Mouse (Mus musculus): Measurements from ENCODE around the gene Snx18.

Gene Snx18

DNA sequence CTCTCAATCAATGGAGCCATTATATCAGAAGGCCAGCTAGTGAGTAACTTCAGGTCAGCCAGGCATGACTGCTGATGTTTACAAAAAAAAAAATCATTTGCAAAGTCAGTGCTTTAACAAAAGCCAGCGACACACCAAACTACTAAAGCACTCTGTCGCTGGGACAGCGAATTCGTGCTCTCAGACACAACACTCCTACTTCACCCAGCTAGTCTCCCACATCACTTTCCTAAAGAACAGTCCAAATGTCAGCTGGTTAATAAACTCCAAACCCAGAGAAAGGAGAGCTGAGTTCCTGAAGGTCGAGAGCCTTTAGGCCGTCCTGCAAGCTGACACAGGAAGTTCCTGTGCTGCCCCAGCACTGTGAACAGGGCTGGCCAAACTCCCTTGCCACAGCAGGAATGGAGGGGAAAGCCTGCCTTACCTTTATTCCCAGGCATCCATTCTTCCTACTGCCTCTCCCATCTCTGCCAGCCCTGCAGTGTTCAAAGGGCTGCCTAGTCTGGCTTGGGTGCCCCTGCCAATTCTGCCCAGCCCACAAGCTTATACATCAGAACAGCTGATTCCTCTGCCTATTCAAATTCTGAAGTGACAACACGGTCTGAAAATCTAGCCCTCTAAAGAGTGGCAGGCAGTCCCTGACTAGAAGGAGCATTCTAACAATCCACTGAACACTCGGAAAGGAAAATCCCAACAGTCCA lies 2.2 kb downstream of the Snx18 start:
- no peak for DNase-seq (ENCODE audit: low spot score)

DNA sequence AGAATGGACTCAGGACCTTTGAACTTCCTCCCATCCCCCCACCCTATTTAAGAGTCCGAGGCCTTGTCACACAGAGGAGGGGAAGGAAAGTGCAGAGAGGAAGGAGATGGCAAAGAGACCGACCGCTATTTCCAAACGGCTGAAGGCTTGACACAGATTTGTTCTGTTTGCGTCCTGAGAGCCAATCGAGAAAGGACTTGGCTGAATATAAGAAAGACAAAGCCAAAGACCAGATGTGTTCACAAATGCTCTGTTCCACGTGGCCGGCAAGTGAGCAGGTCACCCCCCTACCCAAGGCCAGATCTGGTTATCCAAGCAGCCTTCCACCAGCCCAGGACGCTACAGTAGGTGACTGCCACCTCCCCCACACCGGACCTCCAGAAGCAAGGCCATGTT lies 2.8 kb downstream of the Snx18 start:
- DNase-seq (ENCODE audit: low spot score), result no peak

DNA sequence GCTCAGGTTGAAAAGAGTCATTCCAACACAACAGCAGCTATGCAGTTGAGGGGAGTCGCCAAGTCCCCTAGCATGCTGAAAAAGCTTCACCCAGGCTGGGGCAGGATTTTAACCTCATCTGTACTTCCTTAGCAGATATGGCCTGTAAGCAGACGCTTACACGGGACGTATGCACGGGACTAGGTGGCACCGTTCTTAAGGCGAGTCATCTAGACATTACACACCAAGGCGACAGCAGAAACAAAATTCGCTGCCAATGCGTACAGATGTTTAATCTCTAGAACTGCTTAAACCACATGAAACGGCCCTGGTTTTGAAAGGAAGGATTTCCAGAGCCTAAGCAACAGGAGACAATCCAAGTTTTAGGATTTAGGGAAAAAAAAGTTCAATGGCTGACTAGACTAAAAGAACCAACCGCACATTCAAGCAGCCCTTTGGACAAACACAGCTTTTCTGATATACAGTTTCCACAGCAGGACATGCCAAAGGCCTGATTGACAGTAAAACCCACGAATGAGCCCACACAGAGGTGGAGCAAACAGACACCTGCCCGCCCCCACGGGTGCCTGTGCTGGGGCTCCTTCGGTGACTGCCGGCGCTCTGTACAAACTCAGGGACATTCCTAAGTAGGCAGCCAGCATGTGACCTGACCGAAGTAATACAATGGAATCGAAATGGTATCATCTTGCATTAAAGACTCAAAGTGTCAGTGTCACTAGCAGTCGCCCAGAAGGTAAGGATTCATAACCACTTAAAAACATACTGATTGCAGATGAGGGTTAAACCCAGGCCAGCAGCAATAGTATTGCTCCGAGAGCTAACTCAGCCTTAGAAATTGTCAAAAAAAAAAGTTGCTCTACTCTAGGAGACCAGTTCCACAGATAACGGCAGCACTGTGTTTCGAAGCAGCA lies 3.5 kb downstream of the Snx18 start:
- DNase-seq (ENCODE audit: low spot score), result peak; percentile 92

DNA sequence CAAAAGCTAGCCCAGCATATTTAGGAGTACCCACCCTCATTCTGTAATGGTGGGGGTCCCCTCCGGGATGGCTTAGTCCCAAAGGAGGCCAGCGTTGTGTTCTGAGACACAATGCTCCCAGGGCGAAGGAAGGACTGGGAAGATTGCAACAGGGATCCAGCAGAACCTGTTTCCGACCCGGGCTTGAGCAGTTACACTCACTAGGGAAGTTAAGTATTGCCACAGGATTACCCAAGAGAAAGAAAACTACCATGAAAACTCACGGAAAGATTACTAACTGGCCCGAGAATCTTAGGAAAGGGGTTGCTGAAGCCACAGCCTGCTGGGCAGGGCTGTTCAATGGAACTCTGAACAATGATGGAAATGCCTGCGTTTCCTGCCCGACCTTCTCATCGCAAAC lies 4.5 kb downstream of the Snx18 start:
- DNase-seq (ENCODE audit: low spot score), result no peak

DNA sequence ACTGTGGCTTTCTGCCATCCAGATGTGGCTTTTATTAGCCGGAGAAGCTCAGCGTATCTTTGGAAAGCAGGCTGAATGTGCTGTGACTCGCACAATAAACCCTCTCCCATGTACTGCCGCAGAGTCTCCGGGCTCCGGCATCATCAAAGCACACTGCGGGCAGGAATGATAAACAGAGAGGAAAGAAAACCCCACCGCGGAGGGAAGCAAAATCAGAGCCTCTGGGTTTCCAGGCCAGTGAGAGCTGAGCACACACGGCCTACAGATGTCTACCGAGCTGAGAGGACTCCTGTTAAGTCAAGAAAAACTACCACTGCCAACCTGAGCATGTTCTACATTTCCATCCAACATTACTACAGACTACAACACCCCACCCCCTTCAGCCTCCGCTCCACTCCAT lies 5.0 kb downstream of the Snx18 start:
- no peak for DNase-seq (ENCODE audit: low spot score)

DNA sequence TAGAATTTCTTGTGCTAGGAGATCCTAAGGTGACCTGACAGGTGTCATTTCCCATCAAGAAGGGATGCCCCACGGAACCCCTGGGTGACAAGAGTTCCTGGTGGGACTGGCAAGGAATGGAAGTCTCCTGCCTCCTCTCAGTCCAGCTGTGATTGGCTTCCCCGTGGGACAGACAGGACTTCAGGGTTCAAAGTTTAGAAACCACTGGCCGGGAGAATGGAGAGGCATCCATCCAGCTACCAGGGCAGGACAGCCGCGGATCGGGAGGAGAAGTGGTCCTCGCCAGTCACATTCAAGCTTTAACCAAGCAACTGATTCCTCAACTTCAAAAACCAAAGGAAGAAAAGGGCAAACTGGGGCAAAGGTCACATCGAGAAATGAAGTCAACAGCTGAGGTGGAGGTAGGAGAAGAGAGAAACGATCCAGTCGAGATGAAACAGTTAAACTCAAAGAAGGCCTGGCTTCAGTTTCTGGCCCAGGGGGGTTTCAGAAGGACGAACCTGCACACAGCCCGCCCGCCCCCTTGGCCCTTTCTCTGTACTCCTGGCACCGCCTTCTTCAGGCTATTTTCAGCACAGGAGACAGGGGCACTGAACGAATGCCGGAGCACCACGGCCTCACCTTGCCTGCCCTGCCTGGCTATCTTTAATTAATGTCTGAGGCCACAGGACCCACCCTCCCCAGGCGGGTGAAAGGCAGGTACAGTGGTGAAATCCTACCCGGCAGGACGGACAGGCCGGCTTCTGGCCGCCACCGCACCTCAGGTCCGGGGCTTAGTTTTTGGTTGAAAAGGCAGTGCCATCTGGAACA lies 6.0 kb downstream of the Snx18 start:
- peak; percentile 50 for DNase-seq (ENCODE audit: low spot score)

DNA sequence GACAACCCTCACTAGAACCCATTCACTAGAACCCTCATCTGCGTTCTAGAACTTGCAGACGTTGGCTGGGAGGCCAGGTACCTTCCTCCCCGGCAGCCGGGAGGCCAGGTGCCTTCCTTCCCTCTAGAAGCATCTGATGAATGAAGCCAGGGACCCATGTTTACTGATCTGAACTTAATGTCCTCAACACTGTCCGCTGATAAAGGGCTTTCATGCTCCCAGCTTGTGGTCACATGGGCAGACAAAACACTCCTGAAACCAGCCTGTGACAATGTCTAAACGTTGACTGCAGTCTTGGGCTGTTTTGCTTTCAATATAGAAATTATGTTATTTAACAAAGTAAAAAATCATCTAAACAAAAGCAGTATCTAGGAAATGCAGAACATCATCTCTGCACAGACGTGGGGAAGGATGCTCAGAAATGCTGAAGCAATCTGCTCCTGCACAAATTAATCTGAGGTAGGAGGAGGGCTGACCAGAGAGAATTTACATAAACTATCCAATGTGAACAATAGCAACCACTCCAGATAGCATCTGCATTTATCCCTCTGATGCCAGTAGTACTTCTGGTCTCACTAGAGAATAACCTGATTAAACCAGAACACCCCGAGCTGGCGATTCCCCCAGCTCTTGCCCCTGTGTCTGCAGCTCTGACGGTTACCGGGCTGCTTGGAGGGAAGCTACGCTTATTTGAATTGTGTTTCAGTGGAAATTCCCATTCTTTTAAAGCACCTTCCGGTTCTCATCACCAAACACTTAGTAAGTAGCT lies 7.4 kb downstream of the Snx18 start:
- DNase-seq (ENCODE audit: low spot score), result no peak

DNA sequence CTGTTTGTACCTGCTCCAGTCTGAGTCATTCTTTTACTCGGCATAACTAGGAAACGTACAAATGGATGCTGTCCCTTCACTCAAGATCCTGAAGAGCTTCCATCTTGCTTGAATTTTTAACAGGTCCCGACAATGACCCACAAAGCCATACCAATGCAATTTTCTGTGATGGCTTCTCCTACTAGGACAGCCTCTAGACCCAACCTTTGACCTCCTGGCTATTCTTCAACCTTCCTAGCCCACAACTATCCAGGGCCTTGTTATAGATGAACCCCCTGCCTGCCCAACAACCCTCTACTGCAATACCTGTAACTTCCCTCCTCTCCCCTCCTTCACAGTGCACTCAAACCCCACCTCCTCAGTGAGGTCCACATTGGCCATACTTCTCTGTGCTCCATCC lies 8.9 kb downstream of the Snx18 start:
- no peak for DNase-seq (ENCODE audit: low spot score)

DNA sequence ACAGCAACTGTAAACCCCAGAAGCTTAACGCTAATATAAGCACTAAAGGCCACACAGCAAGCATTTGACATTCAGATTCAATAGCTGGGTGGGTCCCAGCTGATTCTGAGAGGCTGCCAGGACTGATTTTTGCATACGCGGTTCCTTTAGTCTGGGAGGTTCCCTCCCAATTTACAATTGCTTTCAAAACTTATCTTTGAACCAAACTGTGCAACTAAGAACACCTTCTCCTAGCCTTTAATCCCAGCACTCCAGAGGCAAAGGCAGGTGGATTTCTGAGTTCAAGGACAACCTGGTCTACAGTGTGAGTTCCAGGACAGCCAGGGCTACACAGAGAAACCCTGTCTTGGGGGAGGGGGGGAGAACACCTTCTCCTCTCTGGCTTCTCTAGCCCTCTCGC lies 10.5 kb downstream of the Snx18 start:
- no peak for DNase-seq (ENCODE audit: low spot score)

DNA sequence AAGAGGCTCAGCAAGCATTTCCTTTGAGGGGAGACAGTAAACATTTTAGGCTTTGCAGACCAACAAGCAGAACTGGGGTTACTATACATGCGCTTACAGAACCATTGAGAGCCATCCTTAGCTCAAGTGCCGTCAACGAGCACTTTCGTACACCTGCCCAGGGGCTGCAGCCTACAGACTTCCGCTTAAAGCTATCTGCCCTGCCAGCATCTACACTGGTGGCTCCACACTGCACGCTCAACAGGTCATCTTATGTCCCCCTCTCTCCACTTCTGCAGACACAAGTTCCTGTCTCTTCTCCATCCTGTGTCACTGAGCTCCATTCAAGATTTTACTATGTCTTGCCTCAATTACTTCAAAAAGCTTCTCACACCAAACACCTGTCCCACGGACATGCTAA lies 11.0 kb downstream of the Snx18 start:
- no peak for DNase-seq (ENCODE audit: low spot score)

DNA sequence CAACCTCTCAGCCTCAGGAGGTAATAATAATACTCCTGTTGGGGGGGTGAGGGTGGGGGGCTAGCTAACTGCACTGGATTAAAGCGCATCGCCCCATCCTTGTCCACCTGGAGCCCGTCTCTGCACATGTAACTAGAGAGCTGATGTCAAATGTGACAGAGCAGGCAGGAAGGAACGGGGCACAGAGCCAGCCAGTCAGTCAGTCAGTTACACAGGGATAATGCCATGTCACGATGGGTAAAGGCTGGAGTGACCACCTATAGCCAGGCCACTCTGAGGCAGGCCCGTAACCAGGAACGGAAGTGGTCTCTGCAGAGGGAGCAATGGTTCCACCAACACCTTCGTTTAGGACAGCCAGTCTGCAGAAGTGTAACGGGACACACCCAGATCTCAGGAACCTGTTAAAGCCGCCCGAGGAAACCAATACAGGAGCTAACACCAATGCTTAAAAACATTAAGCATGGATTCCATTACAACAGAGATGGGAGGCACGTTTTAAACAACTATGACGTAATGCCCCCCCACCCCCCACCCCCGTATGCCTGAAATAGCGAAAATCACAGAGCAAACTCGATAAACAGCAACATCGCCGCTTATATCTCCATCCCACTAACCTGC lies 11.5 kb downstream of the Snx18 start:
- DNase-seq (ENCODE audit: low spot score), result no peak

DNA sequence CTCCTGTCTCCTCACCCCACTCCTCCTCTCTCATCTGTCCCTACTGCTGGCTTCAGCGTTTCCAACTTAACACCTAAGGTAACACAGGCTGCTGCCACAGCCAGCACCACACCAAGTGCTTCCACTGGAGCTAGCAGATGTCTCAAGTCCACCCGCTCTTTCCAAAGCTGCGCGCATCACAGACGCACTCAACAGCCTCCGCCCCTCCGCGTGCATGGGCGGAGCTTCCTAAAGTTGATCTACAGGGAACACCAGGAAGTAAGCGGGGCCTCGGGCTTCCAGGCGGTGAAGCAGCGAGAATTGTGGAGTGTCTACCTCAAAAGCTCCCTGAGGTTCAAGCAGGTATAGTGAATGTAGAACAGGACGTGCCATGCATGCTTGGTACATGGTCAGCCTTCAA lies 12.2 kb downstream of the Snx18 start:
- no peak for DNase-seq (ENCODE audit: low spot score)

DNA sequence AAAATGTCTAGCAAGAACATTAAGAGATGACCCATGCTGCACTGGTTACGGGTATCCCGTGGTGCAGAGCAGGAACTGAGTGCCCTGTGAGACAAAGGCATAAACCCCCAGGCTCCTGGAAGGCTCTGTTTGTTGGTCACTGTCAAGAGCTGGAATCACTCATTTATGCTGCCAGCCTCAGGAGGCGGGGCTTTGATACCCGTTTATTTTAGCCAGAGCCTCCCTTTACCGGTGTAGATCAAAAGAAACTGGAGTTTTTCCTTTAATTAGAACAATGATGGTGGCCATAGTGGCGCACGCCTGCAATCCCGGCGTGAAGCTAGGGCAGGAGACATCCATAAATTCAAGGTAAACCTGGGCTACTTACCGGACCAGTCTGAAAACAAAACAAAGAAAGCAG lies 12.7 kb downstream of the Snx18 start:
- DNase-seq (ENCODE audit: low spot score), result no peak

DNA sequence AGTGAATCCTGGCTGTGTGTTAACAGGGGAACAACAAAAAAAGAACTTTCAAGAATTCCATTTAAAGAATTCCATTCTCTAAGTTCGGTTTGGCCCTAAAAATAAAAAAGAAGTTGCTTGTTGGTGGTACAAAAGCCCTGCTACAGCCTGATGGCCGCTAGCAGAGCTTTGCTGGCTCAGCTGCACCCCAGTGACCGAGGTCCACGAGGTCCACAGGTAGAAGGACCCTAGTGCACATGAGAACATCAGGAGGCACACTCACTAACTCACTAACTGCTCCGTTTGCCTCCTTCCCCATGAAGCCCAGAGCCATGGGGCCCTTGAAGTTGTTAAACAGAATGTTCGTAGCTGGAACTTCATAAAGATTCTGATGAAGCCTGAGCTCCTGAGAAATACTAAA lies 14.0 kb downstream of the Snx18 start:
- DNase-seq (ENCODE audit: low spot score), result no peak

DNA sequence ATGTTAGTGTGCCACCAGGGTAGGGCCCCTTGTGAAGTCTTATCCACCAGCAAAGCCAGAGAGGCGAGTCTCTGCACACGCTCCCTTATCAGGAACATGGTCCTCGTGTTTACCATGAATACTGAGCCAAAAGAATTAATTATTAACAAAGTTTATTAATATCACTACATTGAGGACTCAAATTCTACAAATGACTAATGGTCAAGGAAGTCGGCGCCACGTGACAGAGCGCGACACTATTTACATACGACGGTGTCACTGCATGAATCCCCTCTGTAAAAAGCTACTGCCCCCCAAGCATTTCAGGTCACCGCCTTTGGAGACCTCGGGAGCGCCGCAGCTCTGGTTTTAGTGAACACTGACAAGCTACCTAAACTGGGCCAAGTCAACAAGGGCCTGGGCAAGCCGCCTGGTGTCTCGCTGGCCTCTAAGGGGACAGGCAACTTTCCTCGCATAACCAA lies 15.5 kb downstream of the Snx18 start:
- peak; percentile 51 for DNase-seq (ENCODE audit: low spot score)

DNA sequence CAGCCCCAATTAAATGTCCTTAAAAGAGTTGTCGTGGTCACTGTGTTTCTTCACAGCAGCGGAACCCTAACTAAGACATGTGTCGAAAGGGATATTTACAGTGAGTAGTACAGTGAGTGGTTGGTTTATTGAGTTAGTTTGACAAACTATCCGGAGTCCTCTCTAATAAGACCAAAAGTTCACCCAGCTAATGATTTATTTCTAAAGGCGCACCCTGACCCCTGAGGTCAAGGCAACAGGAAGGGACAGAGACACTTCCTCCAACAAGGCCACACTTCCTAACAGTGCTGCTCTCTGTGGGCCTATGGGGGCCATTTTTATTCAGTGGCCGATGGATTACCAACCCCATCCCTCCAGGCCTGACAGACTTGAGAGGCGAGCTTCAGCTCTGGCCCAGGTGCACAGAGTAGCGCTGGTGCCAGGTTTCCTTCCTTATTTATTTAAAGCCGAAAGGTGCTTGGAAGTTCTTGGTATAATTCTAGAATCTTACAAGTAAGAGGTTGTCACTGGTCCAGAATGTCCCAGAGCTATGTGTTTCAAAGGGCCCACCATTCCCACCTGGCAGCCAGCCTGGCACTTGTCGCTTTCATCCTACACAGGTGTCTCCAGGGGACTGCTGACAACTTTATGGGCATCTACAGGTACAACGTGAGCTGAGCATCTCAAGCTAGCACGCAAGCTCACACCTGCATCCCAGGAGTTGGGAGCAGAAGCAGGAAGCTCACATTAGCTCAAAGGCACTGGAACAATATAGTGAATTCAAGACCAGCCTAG lies 16.3 kb downstream of the Snx18 start:
- DNase-seq (ENCODE audit: low spot score), result no peak

DNA sequence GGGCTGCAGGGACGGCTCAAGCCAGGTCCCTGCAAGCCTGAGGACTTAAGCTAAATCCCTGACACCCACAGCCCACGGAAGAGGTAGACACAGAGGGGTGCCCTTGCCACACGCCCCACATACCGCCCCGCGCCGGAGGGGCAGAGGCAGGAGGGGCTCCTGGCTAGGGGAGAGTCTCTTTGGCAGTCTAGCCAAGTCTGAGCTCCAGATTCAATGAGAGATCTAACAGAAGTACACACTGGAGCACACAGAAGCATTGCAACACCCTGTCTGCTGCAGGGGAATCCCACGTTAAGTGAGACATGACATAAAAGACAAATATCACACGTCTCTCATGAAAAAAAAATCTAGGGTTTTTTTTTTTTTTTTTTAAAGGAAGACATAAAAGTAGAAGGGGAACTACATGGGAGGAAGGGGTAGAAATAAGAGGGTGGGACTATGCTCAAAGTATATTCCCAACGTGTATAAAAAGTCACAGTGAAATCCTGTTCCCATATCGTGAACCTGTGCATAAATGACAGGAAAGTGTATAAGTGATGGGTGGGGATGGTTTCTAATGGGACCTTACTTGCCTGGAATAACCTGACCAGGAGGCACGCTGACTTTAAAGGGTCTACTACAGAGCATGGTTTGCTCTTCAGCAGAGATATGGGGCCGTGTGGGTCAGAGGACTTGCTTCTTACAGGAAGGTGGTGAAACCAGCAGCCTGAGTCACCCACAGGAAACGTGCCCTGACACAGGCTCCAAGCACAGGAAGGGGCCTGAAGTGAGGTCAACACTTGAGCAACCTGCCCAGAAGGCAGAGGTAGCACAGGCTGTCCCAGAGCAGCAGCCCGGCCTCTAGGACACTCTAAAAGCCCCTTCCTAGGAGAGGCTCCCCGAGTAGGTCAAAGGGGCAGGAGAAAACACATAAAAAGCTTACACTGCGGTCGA lies 17.6 kb downstream of the Snx18 start:
- DNase-seq (ENCODE audit: low spot score), result no peak

DNA sequence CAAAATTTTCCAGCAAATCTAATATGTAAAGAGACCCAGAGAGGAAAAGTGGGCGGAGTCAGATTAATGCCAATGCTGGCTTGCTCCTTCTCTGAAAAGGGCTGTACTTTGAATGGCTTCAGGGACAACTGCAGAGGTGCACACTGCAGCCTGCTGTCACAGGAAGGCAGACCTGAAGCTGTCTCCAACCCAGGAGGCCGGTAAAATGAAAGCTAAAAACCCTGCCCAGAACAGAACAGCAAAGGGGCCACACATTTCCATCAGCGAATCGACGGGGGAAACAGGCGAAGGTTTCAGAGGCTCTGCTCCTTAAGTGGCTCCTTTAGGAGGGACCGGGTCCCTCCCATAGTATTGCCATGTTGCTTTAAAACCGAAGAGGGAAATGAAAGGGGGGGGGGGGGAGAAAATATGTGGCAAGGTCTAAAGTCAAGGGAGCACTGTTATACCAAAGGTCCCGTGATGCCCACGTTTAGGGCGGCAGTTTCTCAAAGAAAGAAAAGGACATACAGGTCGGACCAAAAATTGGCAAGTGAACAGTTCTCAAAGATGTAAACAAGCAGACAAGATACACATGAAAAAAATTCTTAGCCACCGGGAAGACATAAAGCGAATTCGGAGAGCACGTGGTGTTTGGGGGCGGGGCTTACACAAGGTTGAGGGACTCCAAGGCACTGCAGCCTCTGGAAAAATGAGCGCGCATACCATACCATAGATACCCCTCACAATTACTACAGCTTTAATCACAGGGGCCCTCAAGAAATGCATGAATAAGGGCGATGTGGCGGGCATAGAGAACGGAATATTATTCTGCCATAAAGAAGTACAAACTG lies 18.4 kb downstream of the Snx18 start:
- DNase-seq (ENCODE audit: low spot score), result no peak

DNA sequence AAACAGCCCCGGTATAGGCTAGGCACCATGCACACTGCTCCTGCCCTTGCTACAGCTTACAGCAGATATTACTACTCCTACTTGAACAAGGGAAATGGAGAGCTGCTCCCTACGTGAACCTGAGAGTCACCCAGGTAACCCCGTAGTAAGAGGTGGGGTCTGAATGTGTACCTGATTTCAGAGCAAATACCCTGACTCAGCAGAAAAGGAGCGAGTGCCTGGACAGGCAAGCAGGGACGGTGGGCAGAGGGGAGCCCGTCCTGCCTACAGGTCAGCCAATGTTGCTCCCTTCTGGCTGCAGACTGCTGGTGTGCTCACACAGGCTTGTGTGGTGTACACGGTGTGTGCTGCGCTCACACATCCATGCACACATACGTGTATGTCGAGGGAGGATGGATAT lies 20.7 kb downstream of the Snx18 start:
- DNase-seq (ENCODE audit: low spot score), result no peak

All from urinary bladder, postnatal 14 days (tissue).